Mouse (Mus musculus) intestine, embryonic 15.5 days (tissue): ENCODE measurements around the gene Ints7. TPM values are rescaled to one million over a fixed set of nuclear protein-coding genes. Genes with fewer than 3 reads are reported as not detected.

Source experiments
- ATAC-seq: fragments of 200-750 bp; cut with Nextera tagmentation; 2 replicates; pipeline ENCODE4 v1.8.0; 2017; ENCODE audit warnings: moderate TSS enrichment, moderate library complexity
- H3K27ac ChIP-seq: fragments of 300-500 bp; sonication (generic); 2 replicates; pipeline ENCODE4 v1.5.1; 2015; ENCODE audit warnings: mild to moderate bottlenecking, inconsistent platforms
- H3K27me3 ChIP-seq: fragments of 300-500 bp; sonication (generic); replicated peaks from 2 replicates; pipeline ENCODE4 v1.6.1; 2015; ENCODE audit warnings: inconsistent platforms
- H3K36me3 ChIP-seq: fragments of 300-500 bp; sonication (generic); 2 replicates; pipeline ENCODE4 v1.6.1; 2015; ENCODE audit warnings: inconsistent platforms
- H3K4me1 ChIP-seq: fragments of 300-500 bp; sonication (generic); replicated peaks from 2 replicates; pipeline ENCODE4 v1.6.1; 2015; ENCODE audit warnings: inconsistent platforms
- H3K4me2 ChIP-seq: fragments of 300-500 bp; sonication (generic); replicated peaks from 2 replicates; pipeline ENCODE4 v1.6.1; 2015; ENCODE audit warnings: mild to moderate bottlenecking, inconsistent platforms
- H3K4me3 ChIP-seq: fragments of 300-500 bp; sonication (generic); replicated peaks from 2 replicates; pipeline ENCODE4 v1.5.1; 2015; ENCODE audit warnings: inconsistent platforms
- H3K9ac ChIP-seq: fragments of 300-500 bp; sonication (generic); 2 replicates; pipeline ENCODE4 v1.6.1; 2015; ENCODE audit warnings: inconsistent platforms
- H3K9me3 ChIP-seq: fragments of 300-500 bp; sonication (generic); 2 replicates; pipeline ENCODE4 v1.6.1; 2016; ENCODE audit warnings: inconsistent platforms
- WGBS: fragments of 180-500 bp; shearing (Covaris S2); methylation state at CpG from one replicate; pipeline ENCODE4 v1.1.7; 2015; 5-methylcytosine and 5-hydroxymethylcytosine counted together
- polyA plus RNA-seq: library from polyadenylated mRNA; unstranded; fragments of >200 nt; fragmentation: Nextera tagmentation; extraction: Ambion mirVana; gene quantifications from 2 replicates; pipeline ENCODE4 v1.2.1, GENCODE M21; 2015

Ints7 gene
- polyA plus RNA-seq, 1 experiment from 2014 or later = 44.7 TPM

DNA sequence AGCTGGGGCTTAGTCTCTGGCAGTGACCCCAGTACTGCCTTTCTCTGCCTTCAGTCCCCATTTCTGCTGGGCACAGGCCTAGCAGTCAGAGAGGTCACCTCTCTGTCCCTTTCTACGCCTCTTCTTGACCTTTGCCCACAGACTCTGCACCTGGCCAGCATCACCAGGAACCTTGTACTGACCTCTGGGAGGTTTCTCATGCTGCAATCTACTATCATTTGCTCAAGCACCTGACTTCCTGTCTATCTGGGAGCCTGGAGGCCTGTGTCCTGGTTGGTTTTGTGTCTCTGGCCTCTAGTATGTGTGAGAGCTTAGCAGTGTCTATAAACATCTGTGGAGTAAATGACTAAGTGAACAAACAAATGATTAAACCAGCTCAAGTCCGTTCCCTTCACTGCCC lies 64.7 kb downstream of the Ints7 start:
- WGBS = 48% methylated on average over 2 of the region's 2 CpGs
- no peak overlapping the region for H3K9ac ChIP-seq
- H3K27me3 ChIP-seq = no peaks in the 10 kb centered on the region
- no peak overlapping the region for H3K4me3 ChIP-seq
- no peak overlapping the region for H3K27ac ChIP-seq
- no peaks in the 10 kb centered on the region for H3K4me1 ChIP-seq
- ATAC-seq = peak; percentile 64
- no peaks in the 10 kb centered on the region for H3K9me3 ChIP-seq
- H3K36me3 ChIP-seq = no peaks in the 10 kb centered on the region
- no peak overlapping the region for H3K4me2 ChIP-seq

DNA sequence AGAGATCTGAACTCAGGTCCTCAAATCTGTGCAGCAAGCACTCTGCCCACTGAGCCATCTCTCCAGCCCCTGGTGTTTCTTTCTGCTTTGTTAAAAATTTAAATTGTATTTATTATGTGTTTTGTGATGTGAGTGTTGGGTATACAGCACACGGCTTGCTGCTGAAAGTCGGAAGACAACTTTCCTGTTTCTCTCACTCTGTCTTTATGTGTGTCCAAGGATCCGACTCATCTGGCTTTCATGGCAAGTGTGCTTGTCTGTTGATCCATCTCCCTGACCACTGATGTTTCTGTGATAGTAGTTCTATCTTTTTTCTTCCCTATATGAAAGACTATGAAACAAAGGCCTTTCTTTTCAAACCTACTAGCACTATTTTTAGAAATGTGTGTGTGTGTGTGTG lies 65.4 kb downstream of the Ints7 start:
- Histone ChIP-seq H3K9ac (no peak overlapping the region), H3K4me3 (no peak overlapping the region), H3K27me3 (no peaks in the 10 kb centered on the region), H3K4me1 (no peaks in the 10 kb centered on the region), H3K4me2 (no peak overlapping the region), H3K27ac (no peak overlapping the region), H3K9me3 (no peaks in the 10 kb centered on the region), H3K36me3 (no peaks in the 10 kb centered on the region)
- ATAC-seq = no peak
- WGBS = 74% methylated on average over 3 of the region's 3 CpGs

GRCm38 (mm10) chr1:191641438-191641837 lies 66.0 kb downstream of the Ints7 start:
- 30% methylated on average over 2 of the region's 2 CpGs for WGBS
- H3K9ac ChIP-seq = no peak overlapping the region
- no peak for ATAC-seq
- no peaks in the 10 kb centered on the region for H3K36me3 ChIP-seq
- no peak overlapping the region for H3K4me2 ChIP-seq
- no peak overlapping the region for H3K27ac ChIP-seq
- H3K4me3 ChIP-seq = no peak overlapping the region
- H3K27me3 ChIP-seq = no peaks in the 10 kb centered on the region
- H3K9me3 ChIP-seq = no peaks in the 10 kb centered on the region
- no peaks in the 10 kb centered on the region for H3K4me1 ChIP-seq

DNA sequence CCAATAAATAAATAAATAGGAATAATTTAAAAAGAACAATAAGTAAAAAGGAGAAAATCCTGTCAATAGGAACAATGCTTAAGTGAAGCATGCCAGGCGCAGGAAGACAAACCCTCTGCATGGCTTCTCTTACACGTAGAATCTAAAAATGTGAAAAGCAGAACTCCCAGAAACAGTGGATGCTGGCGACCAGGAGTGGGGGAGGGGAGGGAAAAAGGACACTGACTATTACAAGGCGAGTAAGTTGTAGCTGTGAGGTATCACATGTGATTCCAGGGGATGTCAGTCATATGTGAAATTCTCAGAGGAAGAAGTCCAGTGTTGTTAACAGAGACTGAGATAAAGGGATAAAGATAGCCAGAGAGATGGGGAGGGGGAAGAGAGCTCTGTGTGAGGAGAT lies 67.5 kb downstream of the Ints7 start:
- ATAC-seq = no peak

GRCm38 (mm10) chr1:191645921-191646320 lies 70.5 kb downstream of the Ints7 start:
- Histone ChIP-seq H3K9me3 (no peaks in the 10 kb centered on the region), H3K27me3 (no peaks in the 10 kb centered on the region), H3K4me2 (0 out of 2 replicates have a peak overlapping the region, but pooled peaks have one; percentile 5), H3K27ac (peak overlapping the region; percentile 55; the same call in 1 of the 2 replicates), H3K36me3 (no peaks in the 10 kb centered on the region), H3K9ac (no peak overlapping the region), H3K4me1 (no peaks in the 10 kb centered on the region), H3K4me3 (no peak overlapping the region)
- 40% methylated on average over 8 of the region's 8 CpGs for WGBS
- ATAC-seq = peak; percentile 97

More for the DNA sequence above, 67.5 kb downstream of the Ints7 start:
- no peaks in the 10 kb centered on the region for H3K27me3 ChIP-seq
- no peaks in the 10 kb centered on the region for H3K36me3 ChIP-seq
- H3K4me1 ChIP-seq = no peaks in the 10 kb centered on the region
- H3K4me2 ChIP-seq = no peak overlapping the region
- 61% methylated on average over 4 of the region's 4 CpGs for WGBS
- H3K4me3 ChIP-seq = no peak overlapping the region
- H3K9ac ChIP-seq = no peak overlapping the region
- no peak overlapping the region for H3K27ac ChIP-seq
- H3K9me3 ChIP-seq = no peaks in the 10 kb centered on the region

GRCm38 (mm10) chr1:191647590-191647989 lies 72.2 kb downstream of the Ints7 start:
- no peak for ATAC-seq
- Histone ChIP-seq H3K4me3 (no peak overlapping the region), H3K9ac (no peak overlapping the region), H3K36me3 (no peaks in the 10 kb centered on the region), H3K4me1 (no peaks in the 10 kb centered on the region), H3K9me3 (no peaks in the 10 kb centered on the region), H3K27ac (no peak overlapping the region), H3K4me2 (no peak overlapping the region), H3K27me3 (no peaks in the 10 kb centered on the region)
- WGBS = 39% methylated on average over 3 of the region's 3 CpGs

- H3K4me3 ChIP-seq = no peak overlapping the region
- H3K27me3 ChIP-seq = no peaks in the 10 kb centered on the region
- 83% methylated on average over 3 of the region's 3 CpGs for WGBS
- no peaks in the 10 kb centered on the region for H3K9me3 ChIP-seq
- H3K9ac ChIP-seq = no peak overlapping the region
- H3K27ac ChIP-seq = no peak overlapping the region
- H3K4me1 ChIP-seq = peaks cover 17% of the 10 kb centered on the region
- H3K4me2 ChIP-seq = no peak overlapping the region
- ATAC-seq = peak; percentile 58; the same call in 1 of the 2 replicates
- no peaks in the 10 kb centered on the region for H3K36me3 ChIP-seq
Measured at GRCm38 (mm10) chr1:191659441-191659840, 84.0 kb downstream of the Ints7 start.

- no peak overlapping the region for H3K9ac ChIP-seq
- no peaks in the 10 kb centered on the region for H3K36me3 ChIP-seq
- no peak for ATAC-seq
- H3K4me1 ChIP-seq = peaks cover 17% of the 10 kb centered on the region
- no peak overlapping the region for H3K27ac ChIP-seq
- no peaks in the 10 kb centered on the region for H3K9me3 ChIP-seq
- no peak overlapping the region for H3K4me3 ChIP-seq
- H3K4me2 ChIP-seq = no peak overlapping the region
- 54% methylated on average over 8 of the region's 8 CpGs for whole genome bisulfite sequencing
- no peaks in the 10 kb centered on the region for H3K27me3 ChIP-seq
Measured at GRCm38 (mm10) chr1:191661019-191661796, 85.8 kb downstream of the Ints7 start.

DNA sequence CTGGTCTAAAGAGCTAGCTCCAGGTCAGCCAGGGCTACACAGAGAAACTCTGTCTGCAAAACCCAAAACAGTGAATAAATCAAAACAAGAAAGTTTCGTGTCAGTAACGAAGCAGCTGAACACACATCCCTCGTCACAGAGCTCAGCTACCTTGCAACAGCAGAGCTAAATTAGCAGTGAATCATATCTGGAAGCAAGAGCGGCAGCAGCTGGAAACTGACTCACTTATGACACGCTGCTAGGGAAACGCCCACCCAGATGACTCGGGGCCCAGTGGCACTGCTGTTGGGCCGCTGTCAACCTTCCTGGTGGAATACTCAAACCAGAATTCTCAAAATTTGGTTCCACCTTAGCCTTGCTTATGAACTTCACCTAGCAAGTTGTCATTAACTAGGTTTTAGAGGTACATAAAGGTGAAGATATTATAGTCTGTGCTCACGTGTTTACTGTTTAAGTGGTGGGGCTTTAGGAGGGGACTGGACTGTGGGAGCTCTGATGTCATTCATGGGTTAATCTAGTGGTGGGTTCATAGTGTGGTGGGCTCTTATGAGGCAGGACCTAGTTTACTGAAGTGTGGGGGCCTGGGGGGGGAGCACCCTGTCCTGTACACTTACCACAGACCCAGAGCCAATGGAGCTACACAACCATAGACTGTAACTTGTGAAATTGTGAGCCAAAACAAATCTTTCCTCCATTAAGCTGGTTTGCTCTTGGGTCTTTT lies 86.9 kb downstream of the Ints7 start:
- 28% methylated on average over 9 of the region's 9 CpGs for WGBS
- Histone ChIP-seq H3K4me3 (no peak overlapping the region), H3K9ac (no peak overlapping the region), H3K27me3 (no peaks in the 10 kb centered on the region), H3K27ac (no peak overlapping the region), H3K4me2 (no peak overlapping the region), H3K9me3 (no peaks in the 10 kb centered on the region), H3K36me3 (no peaks in the 10 kb centered on the region), H3K4me1 (peaks cover 17% of the 10 kb centered on the region)
- ATAC-seq = peak; percentile 81

GRCm38 (mm10) chr1:191662899-191663500 lies 87.6 kb downstream of the Ints7 start:
- H3K4me2 ChIP-seq = no peak overlapping the region
- no peaks in the 10 kb centered on the region for H3K36me3 ChIP-seq
- no peaks in the 10 kb centered on the region for H3K9me3 ChIP-seq
- H3K4me3 ChIP-seq = no peak overlapping the region
- H3K27me3 ChIP-seq = no peaks in the 10 kb centered on the region
- peaks cover 17% of the 10 kb centered on the region for H3K4me1 ChIP-seq
- H3K27ac ChIP-seq = no peak overlapping the region
- 33% methylated on average over 8 of the region's 8 CpGs for WGBS
- H3K9ac ChIP-seq = no peak overlapping the region
- peak; percentile 52 for ATAC-seq

DNA sequence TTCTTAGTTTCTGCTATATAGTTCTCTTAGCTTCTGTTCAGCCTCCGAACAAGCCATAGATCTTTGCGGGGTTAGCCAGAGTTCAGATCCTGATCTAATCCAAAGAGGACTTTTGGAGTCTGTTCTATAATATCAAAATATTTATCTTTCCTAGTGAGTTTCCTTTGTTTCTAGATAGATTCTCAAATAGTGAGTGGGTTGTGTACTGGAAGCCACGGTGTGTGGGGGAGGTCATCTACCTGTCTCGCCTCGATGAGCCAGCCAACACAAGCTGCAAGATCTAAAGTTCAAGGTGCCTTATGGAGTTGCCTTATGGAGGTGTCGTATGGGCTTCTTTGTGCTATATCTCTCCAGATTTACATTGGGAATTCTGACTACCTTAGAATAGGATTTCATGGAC lies 88.2 kb downstream of the Ints7 start:
- no peak overlapping the region for H3K4me2 ChIP-seq

DNA sequence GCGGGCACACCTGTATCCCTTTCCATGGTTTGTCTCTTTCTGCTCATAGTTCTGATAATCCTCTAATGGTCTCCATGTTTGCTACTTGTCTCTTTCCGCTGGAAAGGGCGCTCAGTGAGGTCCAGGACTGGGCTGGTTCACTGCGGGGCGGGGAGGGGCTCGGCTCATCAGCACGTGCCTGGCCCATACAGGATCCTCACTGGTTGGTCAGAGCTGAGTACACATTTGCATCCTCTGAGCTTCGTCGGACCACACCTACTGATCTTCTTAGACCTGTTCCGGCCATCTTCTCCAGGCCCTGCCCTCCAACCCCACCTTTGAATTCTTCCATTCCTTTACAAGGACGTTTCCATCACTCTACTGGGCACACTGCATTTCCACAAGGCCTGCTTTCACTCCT lies 90.9 kb downstream of the Ints7 start:
- Histone ChIP-seq H3K9me3 (no peaks in the 10 kb centered on the region), H3K4me3 (no peak overlapping the region), H3K27ac (no peak overlapping the region), H3K9ac (no peak overlapping the region), H3K4me2 (no peak overlapping the region), H3K36me3 (no peaks in the 10 kb centered on the region), H3K4me1 (peaks cover 14% of the 10 kb centered on the region), H3K27me3 (no peaks in the 10 kb centered on the region)
- 79% methylated on average over 11 of the region's 11 CpGs for WGBS
- no peak for ATAC-seq

More for the DNA sequence above, 88.2 kb downstream of the Ints7 start:
- no peaks in the 10 kb centered on the region for H3K36me3 ChIP-seq
- peaks cover 17% of the 10 kb centered on the region for H3K4me1 ChIP-seq
- H3K9ac ChIP-seq = no peak overlapping the region
- H3K27ac ChIP-seq = no peak overlapping the region
- ATAC-seq = no peak
- H3K9me3 ChIP-seq = no peaks in the 10 kb centered on the region
- H3K27me3 ChIP-seq = no peaks in the 10 kb centered on the region
- 47% methylated on average over 6 of the region's 6 CpGs for WGBS
- no peak overlapping the region for H3K4me3 ChIP-seq
